Mouse (Mus musculus) forebrain, embryonic 15.5 days (tissue): ENCODE data around the gene Pigb. TPM values are rescaled to one million over a fixed set of nuclear protein-coding genes. Genes with fewer than 3 reads are reported as not detected.

Experiments
- ATAC-seq: fragments of 200-750 bp; cut with Nextera tagmentation; replicated peaks from 2 replicates; pipeline ENCODE4 v1.8.0; 2017; ENCODE audit warnings: mild to moderate bottlenecking, moderate TSS enrichment, moderate library complexity
- H3K27ac ChIP-seq: fragments of 300-500 bp; sonication (generic); replicated peaks from 2 replicates; pipeline ENCODE4 v1.5.1; 2015; ENCODE audit warnings: mild to moderate bottlenecking, inconsistent platforms
- H3K27me3 ChIP-seq: fragments of 300-500 bp; sonication (generic); 2 replicates; pipeline ENCODE4 v1.6.1; 2015; ENCODE audit warnings: inconsistent platforms
- H3K36me3 ChIP-seq: fragments of 300-500 bp; sonication (generic); 2 replicates; pipeline ENCODE4 v1.6.1; 2015; ENCODE audit warnings: mild to moderate bottlenecking, inconsistent platforms
- H3K4me1 ChIP-seq: fragments of 300-500 bp; sonication (generic); 2 replicates; pipeline ENCODE4 v1.6.1; 2015; ENCODE audit warnings: inconsistent platforms
- H3K4me2 ChIP-seq: fragments of 300-500 bp; sonication (generic); replicated peaks from 2 replicates; pipeline ENCODE4 v1.6.1; 2015; ENCODE audit warnings: mild to moderate bottlenecking, inconsistent platforms
- H3K4me3 ChIP-seq: fragments of 300-500 bp; sonication (generic); 2 replicates; pipeline ENCODE4 v1.5.1; 2015; ENCODE audit warnings: mild to moderate bottlenecking, inconsistent platforms
- H3K9ac ChIP-seq: fragments of 300-500 bp; sonication (generic); replicated peaks from 2 replicates; pipeline ENCODE4 v1.6.1; 2015; ENCODE audit warnings: mild to moderate bottlenecking, inconsistent platforms
- H3K9me3 ChIP-seq: fragments of 300-500 bp; sonication (generic); 2 replicates; pipeline ENCODE4 v1.6.1; 2016; ENCODE audit warnings: inconsistent platforms
- WGBS: fragments of 180-500 bp; shearing (Covaris S2); methylation state at CpG from one replicate; pipeline ENCODE4 v1.1.7; 2015; ENCODE audit warnings: mixed read lengths; 5-methylcytosine and 5-hydroxymethylcytosine counted together
- polyA plus RNA-seq: library from polyadenylated mRNA; unstranded; fragments of >200 nt; fragmentation: Nextera tagmentation; extraction: Ambion mirVana; gene quantifications from 2 replicates; pipeline ENCODE4 v1.2.1, GENCODE M21; 2015

The Pigb gene
- polyA plus RNA-seq, 1 experiment from 2014 or later = 12.7 TPM

DNA sequence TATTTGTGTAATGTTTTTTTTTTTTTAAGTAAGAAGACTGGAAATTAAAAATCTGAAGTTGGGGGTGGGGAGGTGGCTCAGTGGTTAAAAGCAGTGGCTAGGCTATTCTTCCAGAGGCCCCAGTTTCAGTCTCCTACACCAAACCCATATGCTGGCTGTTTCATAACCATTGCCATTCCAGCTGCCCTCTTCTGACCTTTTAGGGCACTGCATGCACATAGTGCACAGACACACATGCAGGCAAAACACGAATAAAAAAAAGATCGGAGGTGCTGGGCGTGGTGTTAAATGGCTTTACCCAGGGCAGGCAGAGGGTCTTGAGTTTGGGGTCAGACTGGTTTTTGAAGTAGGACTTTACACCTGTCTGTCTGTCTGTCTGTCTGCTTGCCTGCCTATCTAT is 34.0 kb downstream of the Pigb start:
- no peaks in the 10 kb centered on the region for H3K27me3 ChIP-seq
- 95% methylated on average over 3 of the region's 3 CpGs for WGBS
- H3K9me3 ChIP-seq = no peaks in the 10 kb centered on the region
- H3K9ac ChIP-seq = no peak overlapping the region
- H3K4me1 ChIP-seq = no peaks in the 10 kb centered on the region
- no peak overlapping the region for H3K4me2 ChIP-seq
- H3K4me3 ChIP-seq = no peak overlapping the region
- ATAC-seq = no peak
- H3K27ac ChIP-seq = no peak overlapping the region
- H3K36me3 ChIP-seq = peaks cover 65% of the 10 kb centered on the region

- no peak overlapping the region for H3K4me3 ChIP-seq
- H3K36me3 ChIP-seq = peaks cover 62% of the 10 kb centered on the region
- no peak overlapping the region for H3K4me2 ChIP-seq
- H3K9me3 ChIP-seq = no peaks in the 10 kb centered on the region
- no peaks in the 10 kb centered on the region for H3K27me3 ChIP-seq
- no peaks in the 10 kb centered on the region for H3K4me1 ChIP-seq
- ATAC-seq = no peak
- 90% methylated on average over 6 of the region's 6 CpGs for WGBS
- H3K9ac ChIP-seq = no peak overlapping the region
- no peak overlapping the region for H3K27ac ChIP-seq
Observed at GRCm38 (mm10) chr9:73005106-73005505, 35.1 kb downstream of the Pigb start.

GRCm38 (mm10) chr9:73004076-73004475 is 36.1 kb downstream of the Pigb start:
- Histone ChIP-seq H3K4me2 (no peak overlapping the region), H3K27ac (no peak overlapping the region), H3K9ac (no peak overlapping the region), H3K36me3 (peaks cover 58% of the 10 kb centered on the region), H3K4me1 (no peaks in the 10 kb centered on the region), H3K9me3 (no peaks in the 10 kb centered on the region), H3K4me3 (no peak overlapping the region), H3K27me3 (no peaks in the 10 kb centered on the region)
- 92% methylated on average over 8 of the region's 8 CpGs for WGBS
- no peak for ATAC-seq

DNA sequence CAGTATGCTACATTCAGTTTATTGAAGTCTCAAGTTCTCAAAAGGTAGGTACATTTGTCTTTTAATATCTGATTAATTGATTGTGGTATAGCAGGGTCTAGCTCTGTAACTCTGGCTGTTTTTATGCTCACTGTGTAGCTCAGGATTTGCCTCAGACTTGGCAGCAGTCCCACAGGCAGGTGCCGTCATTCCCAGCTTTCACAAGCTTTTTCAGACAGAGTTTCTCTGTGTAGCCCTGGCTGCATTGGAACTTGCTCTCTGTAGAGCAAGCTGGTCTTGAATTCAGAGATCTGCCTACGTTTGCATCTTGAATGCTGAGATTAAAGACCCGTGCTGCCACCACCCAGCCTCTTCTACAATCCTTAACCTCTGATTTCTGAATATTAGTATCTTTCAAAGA is 38.0 kb downstream of the Pigb start:
- Histone ChIP-seq H3K9ac (no peak overlapping the region), H3K4me3 (no peak overlapping the region), H3K27me3 (no peaks in the 10 kb centered on the region), H3K4me2 (no peak overlapping the region), H3K27ac (no peak overlapping the region), H3K9me3 (no peaks in the 10 kb centered on the region), H3K4me1 (no peaks in the 10 kb centered on the region), H3K36me3 (peaks cover 48% of the 10 kb centered on the region)
- ATAC-seq = no peak
- 63% methylated on average over 3 of the region's 3 CpGs for WGBS

GRCm38 (mm10) chr9:73001314-73002011 is 38.7 kb downstream of the Pigb start:
- Histone ChIP-seq H3K9ac (no peak overlapping the region), H3K27ac (no peak overlapping the region), H3K4me3 (no peak overlapping the region), H3K27me3 (no peaks in the 10 kb centered on the region), H3K4me2 (no peak overlapping the region), H3K9me3 (no peaks in the 10 kb centered on the region), H3K36me3 (peaks cover 41% of the 10 kb centered on the region), H3K4me1 (no peaks in the 10 kb centered on the region)
- no peak for ATAC-seq
- 92% methylated on average over 13 of the region's 13 CpGs for WGBS

DNA sequence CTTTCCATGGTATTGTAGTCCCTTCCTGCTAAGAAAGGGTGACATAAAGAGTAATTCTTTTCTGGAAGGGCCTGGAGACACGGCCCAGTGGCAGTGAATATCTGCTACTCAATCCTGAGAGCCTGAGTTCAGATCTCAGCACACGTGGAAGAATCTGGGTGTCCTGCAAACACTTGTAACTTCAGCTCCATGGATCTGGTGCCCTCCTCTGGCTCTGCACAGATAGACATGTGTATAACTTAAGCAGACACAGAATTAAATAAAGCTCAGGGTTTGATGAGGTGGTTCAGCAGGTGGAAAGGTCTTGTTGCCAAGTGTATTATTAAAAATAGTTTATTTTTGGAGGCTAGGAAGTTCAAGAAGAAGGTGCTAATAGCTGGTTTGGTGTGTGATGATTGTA is 39.7 kb downstream of the Pigb start:
- 72% methylated on average over 2 of the region's 2 CpGs for WGBS
- no peak overlapping the region for H3K4me2 ChIP-seq
- no peaks in the 10 kb centered on the region for H3K4me1 ChIP-seq
- H3K27ac ChIP-seq = no peak overlapping the region
- no peak for ATAC-seq
- peaks cover 34% of the 10 kb centered on the region for H3K36me3 ChIP-seq
- H3K27me3 ChIP-seq = no peaks in the 10 kb centered on the region
- no peak overlapping the region for H3K9ac ChIP-seq
- H3K9me3 ChIP-seq = no peaks in the 10 kb centered on the region
- no peak overlapping the region for H3K4me3 ChIP-seq

DNA sequence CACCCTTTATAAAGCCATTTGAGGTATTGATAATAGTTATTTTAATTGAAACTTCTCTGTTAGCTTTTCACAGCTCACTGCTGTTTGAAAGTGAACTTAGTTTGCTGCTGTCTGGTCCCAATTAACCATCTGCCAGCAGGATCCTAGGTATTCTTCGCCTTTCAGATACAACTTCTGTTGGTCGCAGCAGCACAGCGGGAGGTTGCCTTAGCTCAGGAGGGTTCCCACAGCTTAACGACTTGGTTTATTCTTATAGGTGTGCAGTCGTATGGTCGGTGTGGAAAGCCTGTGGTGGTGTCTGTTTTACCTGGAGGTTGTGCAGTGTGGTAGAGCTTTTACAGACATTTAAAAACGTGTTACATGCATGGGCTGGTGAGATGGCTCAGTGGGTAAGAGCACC is 43.4 kb downstream of the Pigb start:
- H3K9me3 ChIP-seq = no peaks in the 10 kb centered on the region
- H3K27me3 ChIP-seq = no peaks in the 10 kb centered on the region
- no peak overlapping the region for H3K27ac ChIP-seq
- no peak for ATAC-seq
- H3K9ac ChIP-seq = no peak overlapping the region
- no peak overlapping the region for H3K4me3 ChIP-seq
- H3K4me1 ChIP-seq = no peaks in the 10 kb centered on the region
- H3K4me2 ChIP-seq = no peak overlapping the region
- 44% methylated on average over 7 of the region's 7 CpGs for WGBS
- H3K36me3 ChIP-seq = 0 out of 2 replicates have a peak, but pooled peaks cover 14% of the 10 kb centered on the region

DNA sequence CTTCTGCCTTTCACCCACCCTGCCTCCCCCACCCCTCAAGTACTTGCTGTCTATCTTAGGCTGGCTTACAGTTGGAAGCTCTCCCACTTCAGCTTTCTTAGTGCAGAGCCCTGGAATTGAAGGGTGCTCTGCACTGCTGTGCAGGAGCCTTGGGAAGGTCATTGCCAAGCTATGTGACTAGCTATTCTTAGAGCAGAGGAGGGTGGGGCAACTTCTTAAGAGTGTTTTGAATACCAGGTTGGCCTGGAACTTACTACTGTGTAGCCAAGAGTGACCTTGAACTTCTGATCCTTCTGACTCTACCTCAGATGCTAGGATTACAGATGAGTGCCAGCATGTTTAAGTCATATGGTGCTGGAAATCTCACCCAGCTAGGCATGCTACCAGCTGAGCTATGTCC is 44.0 kb downstream of the Pigb start:
- no peak overlapping the region for H3K27ac ChIP-seq
- H3K27me3 ChIP-seq = no peaks in the 10 kb centered on the region
- no peak overlapping the region for H3K4me2 ChIP-seq
- 0 out of 2 replicates have a peak, but pooled peaks cover 10% of the 10 kb centered on the region for H3K36me3 ChIP-seq
- H3K9me3 ChIP-seq = no peaks in the 10 kb centered on the region
- H3K9ac ChIP-seq = no peak overlapping the region
- no peak for ATAC-seq
- H3K4me3 ChIP-seq = no peak overlapping the region
- no peaks in the 10 kb centered on the region for H3K4me1 ChIP-seq

DNA sequence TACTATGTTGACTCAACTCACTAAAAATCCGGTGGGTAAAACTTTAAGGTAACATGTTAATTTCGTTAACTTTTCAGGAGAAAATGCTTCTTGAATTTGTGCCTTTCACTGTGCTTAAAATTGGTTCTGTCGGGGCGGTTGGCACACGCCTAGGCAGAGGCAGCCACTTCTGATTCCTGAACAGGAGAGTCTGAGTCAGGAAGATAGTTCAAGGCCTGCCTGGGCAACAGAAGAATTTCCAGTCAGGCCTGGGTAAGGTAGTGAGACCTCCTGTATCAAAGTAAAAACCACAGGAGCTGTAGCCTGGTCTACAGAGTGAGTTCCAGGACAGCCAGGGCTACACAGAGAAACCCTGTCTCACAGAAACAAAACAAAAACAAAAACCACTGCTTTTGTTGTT is 47.6 kb downstream of the Pigb start:
- Histone ChIP-seq H3K4me2 (no peak overlapping the region), H3K36me3 (no peaks in the 10 kb centered on the region), H3K4me1 (no peaks in the 10 kb centered on the region), H3K27me3 (no peaks in the 10 kb centered on the region), H3K4me3 (no peak overlapping the region), H3K27ac (no peak overlapping the region), H3K9ac (no peak overlapping the region), H3K9me3 (no peaks in the 10 kb centered on the region)
- 87% methylated on average over 5 of the region's 5 CpGs for WGBS
- no peak for ATAC-seq

DNA sequence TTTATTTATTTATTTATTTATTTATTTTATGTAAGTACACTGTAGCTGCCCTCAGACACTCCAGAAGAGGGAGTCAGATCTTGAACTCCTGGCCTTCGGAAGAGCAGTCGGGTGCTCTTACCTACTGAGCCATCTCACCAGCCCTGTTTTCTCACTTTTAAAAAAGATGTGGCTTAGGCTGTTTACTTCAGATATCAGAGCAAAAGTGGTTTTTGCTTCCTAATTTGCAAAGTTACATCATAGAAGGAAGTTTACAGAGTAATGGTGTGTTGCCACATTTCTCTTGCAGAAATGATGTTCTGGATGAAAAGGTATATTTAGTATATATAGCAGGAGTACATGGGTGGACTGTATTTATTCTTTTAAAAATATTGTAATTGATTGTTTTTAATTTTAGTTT is 48.8 kb downstream of the Pigb start:
- H3K9ac ChIP-seq = no peak overlapping the region

DNA sequence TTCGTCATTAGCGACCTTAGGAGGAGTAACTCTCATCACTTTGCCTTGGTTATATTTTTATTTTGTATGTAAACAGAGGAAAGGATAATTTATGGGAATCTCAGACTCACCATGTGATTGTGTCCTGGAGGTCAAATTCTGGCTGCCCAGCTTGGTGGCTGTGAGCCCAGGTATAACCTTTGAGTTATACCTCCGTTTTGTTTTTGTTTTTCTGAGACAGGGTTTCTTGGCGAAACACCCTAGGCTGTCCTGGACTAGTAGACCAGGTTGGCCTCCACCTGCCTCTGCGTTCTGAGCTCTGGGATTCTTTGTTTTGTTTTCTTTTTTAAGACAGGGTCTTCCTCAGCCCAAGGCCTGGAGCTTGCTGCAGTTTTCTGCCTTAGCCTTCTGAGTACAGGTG is 51.5 kb downstream of the Pigb start:
- Histone ChIP-seq H3K36me3 (no peaks in the 10 kb centered on the region), H3K9ac (no peak overlapping the region), H3K4me1 (peaks cover 18% of the 10 kb centered on the region), H3K9me3 (no peaks in the 10 kb centered on the region), H3K27me3 (no peaks in the 10 kb centered on the region), H3K27ac (no peak overlapping the region), H3K4me2 (no peak overlapping the region), H3K4me3 (no peak overlapping the region)
- WGBS = 83% methylated on average over 5 of the region's 5 CpGs
- no peak for ATAC-seq

More for the DNA sequence above, 48.8 kb downstream of the Pigb start:
- WGBS = 90% methylated on average over 2 of the region's 2 CpGs
- H3K4me2 ChIP-seq = no peak overlapping the region
- no peaks in the 10 kb centered on the region for H3K36me3 ChIP-seq
- ATAC-seq = no peak
- H3K27ac ChIP-seq = no peak overlapping the region
- no peaks in the 10 kb centered on the region for H3K9me3 ChIP-seq
- peaks cover 5% of the 10 kb centered on the region for H3K4me1 ChIP-seq
- no peak overlapping the region for H3K4me3 ChIP-seq
- no peaks in the 10 kb centered on the region for H3K27me3 ChIP-seq

DNA sequence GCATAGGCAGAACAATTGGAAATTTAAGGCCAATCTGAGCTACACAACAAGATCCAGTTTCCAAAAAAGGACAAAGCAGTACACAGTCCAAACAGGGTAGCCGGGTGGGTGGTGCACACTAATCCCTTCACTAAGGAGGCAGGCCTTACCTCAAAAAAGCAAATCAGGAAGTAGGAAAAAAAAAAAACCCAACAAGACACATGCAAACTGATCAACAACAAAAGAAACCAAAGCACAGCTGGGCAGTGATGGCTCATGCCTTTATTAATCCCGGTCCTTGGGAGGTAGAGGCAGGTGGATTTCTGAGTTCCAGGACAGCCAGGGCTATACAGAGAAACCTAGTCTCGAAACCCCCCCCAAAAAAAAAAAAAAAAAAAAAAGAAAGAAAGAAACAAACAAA is 52.5 kb downstream of the Pigb start:
- H3K36me3 ChIP-seq = no peaks in the 10 kb centered on the region
- H3K4me2 ChIP-seq = no peak overlapping the region
- WGBS = 54% methylated on average over 3 of the region's 3 CpGs
- H3K4me3 ChIP-seq = no peak overlapping the region
- H3K27me3 ChIP-seq = no peaks in the 10 kb centered on the region
- no peak overlapping the region for H3K27ac ChIP-seq
- H3K9me3 ChIP-seq = no peaks in the 10 kb centered on the region
- H3K9ac ChIP-seq = no peak overlapping the region
- ATAC-seq = no peak
- peaks cover 18% of the 10 kb centered on the region for H3K4me1 ChIP-seq
